Mouse (Mus musculus): ENCODE results near the gene Sirpa.

- TF ChIP-seq CTCF (IDR thresholded peaks at IDR 0.05; ENCODE audit: insufficient read depth, low read length) = no peak
- no peak for TF ChIP-seq POLR2A (IDR thresholded peaks at IDR 0.05; ENCODE audit: borderline replicate concordance, extremely low read depth, low read depth, low read length)
These were observed 41.9 kb upstream of the Sirpa start for GRCm38 (mm10) chr2:129550781-129551180.

All from lung, adult 2 months (tissue).